Mouse (Mus musculus): ENCODE measurements around the gene Amn1.
"Not testable (repeated sequence)": the region's sequence is repeated elsewhere in the genome, so short reads cannot be mapped to it uniquely, and the experiment has no call there.

Gene Amn1

GRCm38 (mm10) chr6:149188041-149188924 is at the start of gene Amn1:
TSS of gene Amn1 (minus strand) at chr6:149188712.
- peak; percentile 98 for DNase-seq (ENCODE audit: low read depth, low spot score)

DNA sequence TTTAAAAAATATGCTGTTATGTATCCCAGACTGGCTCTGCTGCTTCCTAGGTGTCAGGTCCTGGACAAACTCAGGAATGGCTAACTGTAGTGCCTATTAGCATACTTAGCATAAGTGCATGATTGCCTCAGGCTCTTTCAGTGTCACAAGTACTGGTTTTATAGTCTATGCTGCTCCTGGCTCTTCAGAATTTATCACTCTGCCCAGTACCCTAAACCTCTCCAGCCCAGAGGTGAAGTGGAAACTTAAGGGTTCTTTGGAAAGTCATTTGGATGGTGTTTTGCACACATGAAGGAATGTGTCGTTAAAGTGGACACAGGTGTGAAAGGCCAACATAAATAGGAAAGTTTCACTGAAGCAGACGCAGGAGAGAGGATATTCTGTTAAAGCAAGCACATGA is 48.3 kb upstream of the Amn1 start:
- DNase-seq (ENCODE audit: low read depth, low spot score) = peak; percentile 21

GRCm38 (mm10) chr6:149233918-149234317 is 45.4 kb upstream of the Amn1 start:
- DNase-seq (ENCODE audit: low read depth, low spot score) = no peak

GRCm38 (mm10) chr6:149224751-149225150 is 36.2 kb upstream of the Amn1 start:
- no peak for DNase-seq (ENCODE audit: low read depth, low spot score)

DNA sequence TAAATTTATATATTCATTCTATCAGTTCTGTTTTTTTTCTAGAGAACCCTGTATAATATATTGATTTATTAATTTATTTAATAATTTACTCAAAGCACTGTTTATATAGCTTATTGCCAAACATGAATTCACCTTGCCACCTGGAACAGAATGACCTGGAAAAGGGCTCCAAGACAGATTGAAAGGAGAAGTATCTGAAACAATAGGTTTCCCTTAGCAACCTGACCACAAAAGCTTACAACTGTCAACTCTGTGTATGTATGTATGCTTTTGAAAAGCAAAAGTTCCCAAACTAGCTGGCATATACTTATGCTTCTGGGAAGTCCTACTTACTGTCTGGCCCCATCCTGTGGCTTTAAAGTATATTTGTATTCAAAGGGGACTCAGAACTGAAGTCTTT is 32.8 kb upstream of the Amn1 start:
- no peak for DNase-seq (ENCODE audit: low read depth, low spot score)

- no peak for DNase-seq (ENCODE audit: low read depth, low spot score)
Observed at GRCm38 (mm10) chr6:149198572-149198971, 10.1 kb upstream of the Amn1 start.

GRCm38 (mm10) chr6:149197116-149197515 is 8.6 kb upstream of the Amn1 start:
- DNase-seq (ENCODE audit: low read depth, low spot score) = no peak

- DNase-seq (ENCODE audit: low read depth, low spot score) = peak; percentile 44
Observed at GRCm38 (mm10) chr6:149193276-149193905, 4.9 kb upstream of the Amn1 start.

DNA sequence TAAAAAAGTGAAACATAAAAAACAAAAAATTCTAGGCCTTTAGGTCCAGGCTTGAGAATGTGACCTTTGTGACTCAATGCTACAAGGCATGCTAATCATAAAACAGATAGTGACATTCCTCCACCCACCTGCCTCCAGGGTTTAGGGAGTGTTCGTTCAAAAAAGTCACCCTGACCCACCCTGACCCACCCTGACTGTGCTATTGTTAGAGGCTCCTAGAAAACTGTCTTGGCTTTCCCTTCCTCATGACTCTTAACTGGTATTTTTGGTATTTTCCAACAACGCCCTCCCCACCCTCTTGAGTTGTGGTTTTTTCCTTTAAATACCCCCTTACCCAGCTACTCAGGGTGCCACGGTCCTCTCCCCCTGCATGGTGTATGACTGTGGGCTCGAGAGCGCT is 3.4 kb upstream of the Amn1 start:
- peak; percentile 61 for DNase-seq (ENCODE audit: low read depth, low spot score)

- DNase-seq (ENCODE audit: low read depth, low spot score) = no peak
Observed at GRCm38 (mm10) chr6:149189340-149189922, 919 bp upstream of the Amn1 start.

- no peak for DNase-seq (ENCODE audit: low read depth, low spot score)
Observed at GRCm38 (mm10) chr6:149188925-149189257, 379 bp upstream of the Amn1 start.

DNA sequence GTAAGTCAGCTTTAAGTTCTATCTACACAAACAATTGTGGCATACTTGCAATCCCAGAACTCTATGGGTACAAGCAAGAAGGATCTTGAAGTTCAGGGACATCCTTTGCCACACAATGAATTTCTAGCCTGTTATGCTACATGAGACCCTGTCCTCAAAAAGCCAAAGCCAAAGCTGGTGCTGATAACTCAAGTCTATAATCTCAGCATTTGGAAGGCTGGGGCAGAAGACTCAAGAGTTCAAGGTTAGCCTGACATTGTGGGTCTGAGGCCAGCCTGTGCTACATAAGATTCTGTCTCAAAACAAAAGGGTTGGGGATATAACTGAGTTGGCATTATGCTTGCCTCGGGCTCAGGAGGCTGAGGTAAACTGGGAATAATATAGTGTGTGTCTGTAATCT is 1.1 kb downstream of the Amn1 start:
- DNase-seq (ENCODE audit: low read depth, low spot score) = no peak

DNA sequence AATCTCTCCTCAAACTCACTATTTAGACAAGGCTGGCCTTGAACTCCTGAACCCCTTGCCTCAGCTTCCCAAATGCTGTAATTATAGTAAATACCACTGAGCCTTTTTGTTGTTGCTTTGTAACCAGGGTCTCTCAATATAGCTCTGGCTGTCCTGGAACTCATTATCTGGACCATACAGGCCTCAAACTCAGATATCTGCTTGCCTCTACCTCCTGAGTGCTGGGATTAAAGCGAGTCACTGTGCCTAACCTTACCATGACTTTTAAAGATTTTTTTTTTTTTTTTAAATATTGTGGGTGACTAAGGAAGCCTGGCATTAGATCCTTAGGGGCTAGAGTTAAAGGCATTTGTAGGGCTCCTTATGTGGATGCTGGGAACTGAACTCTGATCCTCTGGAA is 4.5 kb downstream of the Amn1 start:
- DNase-seq (ENCODE audit: low read depth, low spot score) = no peak

GRCm38 (mm10) chr6:149179064-149179463 is 9.4 kb downstream of the Amn1 start:
- DNase-seq (ENCODE audit: low read depth, low spot score) = no peak

GRCm38 (mm10) chr6:149174932-149175570 is 13.5 kb downstream of the Amn1 start:
- DNase-seq (ENCODE audit: low read depth, low spot score) = no peak

- DNase-seq (ENCODE audit: low read depth, low spot score) = no peak
Observed at GRCm38 (mm10) chr6:149173831-149174625, 14.5 kb downstream of the Amn1 start.

DNA sequence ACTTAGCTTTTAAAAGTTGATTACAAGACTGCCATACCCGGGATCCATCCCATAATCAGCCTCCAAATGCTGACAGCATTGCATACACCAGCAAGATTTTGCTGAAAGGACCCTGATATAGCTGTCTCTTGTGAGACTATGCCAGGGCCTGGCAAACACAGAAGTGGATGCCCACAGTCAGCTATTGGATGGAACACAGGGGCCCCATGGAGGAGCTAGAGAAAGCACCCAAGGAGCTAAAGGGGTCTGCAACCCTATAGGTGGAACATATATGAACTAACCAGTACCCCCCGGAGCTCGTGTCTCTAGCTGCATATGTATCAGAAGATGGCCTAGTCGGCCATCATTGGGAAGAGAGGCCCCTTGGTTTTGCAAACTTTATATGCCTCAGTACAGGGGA is 18.5 kb downstream of the Amn1 start:
- DNase-seq (ENCODE audit: low read depth, low spot score) = not testable (repeated sequence)

DNA sequence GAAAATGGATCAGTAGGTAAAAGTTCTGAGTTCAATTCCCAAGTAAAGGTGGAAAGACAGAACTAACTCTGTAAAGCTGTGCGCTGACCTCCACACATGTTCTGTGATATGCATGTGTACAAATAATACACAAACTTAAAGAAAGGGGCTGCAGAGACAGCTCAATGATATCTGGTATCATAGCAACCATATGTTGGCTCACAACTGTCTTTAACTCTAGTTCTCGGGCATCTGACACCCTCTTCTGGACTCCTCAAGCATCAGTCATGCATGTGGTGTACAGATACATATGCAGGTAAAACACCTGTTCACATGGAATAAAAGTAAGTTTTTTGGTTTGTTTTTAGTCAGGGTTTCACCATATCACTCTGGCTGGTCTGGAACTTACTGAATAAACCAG is 20.1 kb downstream of the Amn1 start:
- DNase-seq (ENCODE audit: low read depth, low spot score) = no peak

DNA sequence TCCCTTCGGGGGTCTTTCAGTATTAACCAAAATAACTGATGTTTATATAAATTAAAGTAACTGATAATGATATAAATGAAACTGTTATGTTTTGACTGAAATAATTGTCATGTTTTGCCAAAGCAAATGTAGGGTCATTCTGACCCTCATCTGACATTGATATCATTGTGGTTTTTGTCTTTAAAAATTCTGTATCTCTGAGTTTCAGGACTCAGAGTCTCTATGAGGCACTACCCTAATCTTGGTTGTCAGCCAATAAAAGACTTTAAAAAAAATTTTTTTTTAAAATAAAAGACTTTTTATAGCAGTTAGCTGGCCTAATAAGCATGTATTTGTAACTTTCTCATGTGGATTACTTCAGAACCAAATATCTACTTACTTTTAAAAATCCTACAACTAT is 20.8 kb downstream of the Amn1 start:
- no peak for DNase-seq (ENCODE audit: low read depth, low spot score)

GRCm38 (mm10) chr6:149167038-149167437 is 21.5 kb downstream of the Amn1 start:
- DNase-seq (ENCODE audit: low read depth, low spot score) = not testable (repeated sequence)

GRCm38 (mm10) chr6:149155031-149155841 is 33.3 kb downstream of the Amn1 start:
- no peak for DNase-seq (ENCODE audit: low read depth, low spot score)
